Comparison of ENCODE assay signal across 10 mouse cellular contexts in genomic region chr4:152273191-152273590, GRCm38 (mm10). TPM values are rescaled to one million over a fixed set of nuclear protein-coding genes. Genes with fewer than 3 reads are reported as not detected.
DNase-seq lines count a peak whose midpoint lies in the region; ATAC-seq lines count a peak whose summit lies in the region.
"Had no signal": no experiment of that assay in that cellular context is flagged by ENCODE, and none has a peak within 500 bp of the region (broad histone marks: within the 10 kb centered on the region; RNA-seq: fewer than 3 reads in every experiment).

No protein-coding gene starts in this region.

- H3K27ac ChIP-seq in heart, embryonic 13.5 days (replicated peaks), result peak overlapping the region; percentile 93
- H3K27ac ChIP-seq in brown adipose tissue, adult 24 weeks (replicated peaks; ENCODE audit: low read depth, low read length), result peak overlapping the region; percentile 26
- peak overlapping the region; percentile 89 for H3K27ac ChIP-seq in hindbrain, embryonic 10.5 days
- peak overlapping the region; percentile 62 for H3K27ac ChIP-seq in midbrain, embryonic 12.5 days (replicated peaks)

- peak overlapping the region; percentile 96 for H3K4me2 ChIP-seq in heart, embryonic 13.5 days
- H3K4me2 ChIP-seq in midbrain, embryonic 12.5 days (replicated peaks), result 0 out of 2 replicates have a peak overlapping the region, but pooled peaks have one; percentile 95

- 36% methylated on average over 3 of the region's 3 CpGs for WGBS in heart, embryonic 13.5 days
- WGBS in hindbrain, embryonic 10.5 days, result 26% methylated on average over 3 of the region's 3 CpGs
- 20% methylated on average over 3 of the region's 3 CpGs for WGBS in midbrain, embryonic 12.5 days

- no peaks in the 10 kb centered on the region for H3K9me3 ChIP-seq in heart, embryonic 13.5 days
- peaks cover 3% of the 10 kb centered on the region; the same call in 1 of the 2 replicates for H3K9me3 ChIP-seq in hindbrain, embryonic 10.5 days
- H3K9me3 ChIP-seq in midbrain, embryonic 12.5 days, result no peaks in the 10 kb centered on the region

- H3K4me3 ChIP-seq in heart, embryonic 13.5 days, result 0 out of 2 replicates have a peak overlapping the region, but pooled peaks have one; percentile 76
- H3K4me3 ChIP-seq in brown adipose tissue, adult 24 weeks (ENCODE audit: insufficient read depth, low read depth, low read length), result no peak overlapping the region
- H3K4me3 ChIP-seq in hindbrain, embryonic 10.5 days, result peak overlapping the region; percentile 71
- 0 out of 2 replicates have a peak overlapping the region, but pooled peaks have one; percentile 64 for H3K4me3 ChIP-seq in midbrain, embryonic 12.5 days

- peaks cover 15% of the 10 kb centered on the region for H3K27me3 ChIP-seq in heart, embryonic 13.5 days (replicated peaks)
- peaks cover 78% of the 10 kb centered on the region for H3K27me3 ChIP-seq in hindbrain, embryonic 10.5 days (ENCODE audit: insufficient read depth, poor library complexity, severe bottlenecking)
- peaks cover 69% of the 10 kb centered on the region for H3K27me3 ChIP-seq in midbrain, embryonic 12.5 days

- H3K9ac ChIP-seq in heart, embryonic 13.5 days, result peak overlapping the region; percentile 97
- no peak overlapping the region for H3K9ac ChIP-seq in midbrain, embryonic 12.5 days (replicated peaks)

- intact Hi-C loops in heart, postnatal 14 days (cut with DNase I), result no loop called here

- peaks cover 12% of the 10 kb centered on the region; the same call in 1 of the 2 replicates for H3K36me3 ChIP-seq in heart, embryonic 13.5 days
- peaks cover 12% of the 10 kb centered on the region for H3K36me3 ChIP-seq in hindbrain, embryonic 10.5 days
- no peaks in the 10 kb centered on the region for H3K36me3 ChIP-seq in midbrain, embryonic 12.5 days

- DNase-seq in heart, postnatal 14 days, result no peak
- peak; percentile 19 for DNase-seq in hindbrain, embryonic 10.5 days (ENCODE audit: low spot score)
- DNase-seq in right cerebral cortex, postnatal 4 days, result no peak
- DNase-seq in embryo, embryonic 10.5 days (ENCODE audit: low spot score), result no peak

- ATAC-seq in heart, embryonic 13.5 days (ENCODE audit: extremely low read depth, insufficient number of reproducible peaks, low FRiP score, low TSS enrichment), result no peak
- no peak for ATAC-seq in midbrain, embryonic 12.5 days (ENCODE audit: low FRiP score, low read depth)
- ATAC-seq in cerebellum, adult (ENCODE audit: insufficient number of reproducible peaks, low FRiP score, low TSS enrichment), result no peak

- peaks cover 69% of the 10 kb centered on the region for H3K4me1 ChIP-seq in heart, embryonic 13.5 days
- no peaks in the 10 kb centered on the region for H3K4me1 ChIP-seq in brown adipose tissue, adult 24 weeks (ENCODE audit: control insufficient read depth, insufficient read depth, insufficient read length, low read length)
- H3K4me1 ChIP-seq in hindbrain, embryonic 10.5 days (replicated peaks), result peaks cover 83% of the 10 kb centered on the region
- peaks cover 26% of the 10 kb centered on the region for H3K4me1 ChIP-seq in midbrain, embryonic 12.5 days

RNA-seq across cellular contexts. Expression of gene Gpr153, which starts 0.8 kb away (rescaled TPM):
- polyA plus RNA-seq in heart, embryonic 13.5 days (2015; fragmentation: Nextera tagmentation; extraction: Ambion mirVana), result 9.2 and 9.6 TPM in 2 replicates
- 10 to 100 TPM; 19.9 to 20.6 TPM for total RNA-seq in heart, postnatal 14 days (2021)
- 4.3 and 6.0 TPM in 2 replicates for polyA plus RNA-seq in brown adipose tissue, adult 24 weeks (2012; ENCODE audit: insufficient read depth, insufficient read length, missing spikeins)
- polyA plus RNA-seq in hindbrain, embryonic 10.5 days (2016; fragmentation: Nextera tagmentation; extraction: Ambion mirVana), result 7.0 and 7.9 TPM in 2 replicates
- 12.3 and 15.4 TPM in 2 replicates for polyA plus RNA-seq in midbrain, embryonic 12.5 days (2016; fragmentation: Nextera tagmentation; extraction: Ambion mirVana)
- total RNA-seq: megakaryocyte-erythroid progenitor cell, adult 5-6 weeks had no signal

RNA-seq across cellular contexts. Expression of gene Hes3, which starts 18.3 kb away (rescaled TPM):
- polyA plus RNA-seq in heart, embryonic 13.5 days (2015; fragmentation: Nextera tagmentation; extraction: Ambion mirVana), result not detected in 2 replicates
- total RNA-seq in heart, postnatal 14 days (2021), result not detected
- polyA plus RNA-seq in brown adipose tissue, adult 24 weeks (2012; ENCODE audit: insufficient read depth, insufficient read length, missing spikeins), result not detected in 2 replicates
- polyA plus RNA-seq in hindbrain, embryonic 10.5 days (2016; fragmentation: Nextera tagmentation; extraction: Ambion mirVana), result 9.2 and 17.3 TPM in 2 replicates
- 4.0 and 5.2 TPM in 2 replicates for polyA plus RNA-seq in midbrain, embryonic 12.5 days (2016; fragmentation: Nextera tagmentation; extraction: Ambion mirVana)
- total RNA-seq: layer of hippocampus, postnatal 14 days; megakaryocyte-erythroid progenitor cell, adult 5-6 weeks had no signal

RNA-seq across cellular contexts. Expression of gene Icmt, which starts 23.8 kb away (rescaled TPM):
- polyA plus RNA-seq in heart, embryonic 13.5 days (2015; fragmentation: Nextera tagmentation; extraction: Ambion mirVana), result 16.8 and 19.7 TPM in 2 replicates
- total RNA-seq in heart, postnatal 14 days (2021), result 10 to 100 TPM; 25.9 to 27.2 TPM
- polyA plus RNA-seq in brown adipose tissue, adult 24 weeks (2012; ENCODE audit: insufficient read depth, insufficient read length, missing spikeins), result 17.5 and 20.7 TPM in 2 replicates
- 22.3 and 29.1 TPM in 2 replicates for polyA plus RNA-seq in hindbrain, embryonic 10.5 days (2016; fragmentation: Nextera tagmentation; extraction: Ambion mirVana)
- 22.6 and 24.5 TPM in 2 replicates for polyA plus RNA-seq in midbrain, embryonic 12.5 days (2016; fragmentation: Nextera tagmentation; extraction: Ambion mirVana)

RNA-seq across cellular contexts. Expression of gene Rnf207, which starts 45.6 kb away (rescaled TPM):
- polyA plus RNA-seq in heart, embryonic 13.5 days (2015; fragmentation: Nextera tagmentation; extraction: Ambion mirVana), result 71.2 and 73.2 TPM in 2 replicates
- total RNA-seq in heart, postnatal 14 days (2021), result 10 to 100 TPM; 84.5 to 95.8 TPM
- not detected in 2 replicates for polyA plus RNA-seq in brown adipose tissue, adult 24 weeks (2012; ENCODE audit: insufficient read depth, insufficient read length, missing spikeins)
- 3.0 and 3.3 TPM in 2 replicates for polyA plus RNA-seq in hindbrain, embryonic 10.5 days (2016; fragmentation: Nextera tagmentation; extraction: Ambion mirVana)
- 2.7 and 2.8 TPM in 2 replicates for polyA plus RNA-seq in midbrain, embryonic 12.5 days (2016; fragmentation: Nextera tagmentation; extraction: Ambion mirVana)
- total RNA-seq: megakaryocyte-erythroid progenitor cell, adult 5-6 weeks had no signal

RNA-seq across cellular contexts. Expression of gene Rpl22, which starts 52.4 kb away (rescaled TPM):
- polyA plus RNA-seq in heart, embryonic 13.5 days (2015; fragmentation: Nextera tagmentation; extraction: Ambion mirVana), result 226 and 250 TPM in 2 replicates
- total RNA-seq in heart, postnatal 14 days (2021), result 100 to 1,000 TPM; 223 to 252 TPM
- 638 and 747 TPM in 2 replicates for polyA plus RNA-seq in brown adipose tissue, adult 24 weeks (2012; ENCODE audit: insufficient read depth, insufficient read length, missing spikeins)
- 276 and 327 TPM in 2 replicates for polyA plus RNA-seq in hindbrain, embryonic 10.5 days (2016; fragmentation: Nextera tagmentation; extraction: Ambion mirVana)
- 264 and 283 TPM in 2 replicates for polyA plus RNA-seq in midbrain, embryonic 12.5 days (2016; fragmentation: Nextera tagmentation; extraction: Ambion mirVana)

Comparison
In these comparisons a context has a peak if more than half of its experiments do, and no peak if none do; other contexts are left out.
1. H3K27ac ChIP-seq: peak in every context shown above with its lines; median percentile 93 in heart, embryonic 13.5 days; 89 in hindbrain, embryonic 10.5 days; 62 in midbrain, embryonic 12.5 days; 26 in brown adipose tissue, adult 24 weeks.